In the genomic region with DNA sequence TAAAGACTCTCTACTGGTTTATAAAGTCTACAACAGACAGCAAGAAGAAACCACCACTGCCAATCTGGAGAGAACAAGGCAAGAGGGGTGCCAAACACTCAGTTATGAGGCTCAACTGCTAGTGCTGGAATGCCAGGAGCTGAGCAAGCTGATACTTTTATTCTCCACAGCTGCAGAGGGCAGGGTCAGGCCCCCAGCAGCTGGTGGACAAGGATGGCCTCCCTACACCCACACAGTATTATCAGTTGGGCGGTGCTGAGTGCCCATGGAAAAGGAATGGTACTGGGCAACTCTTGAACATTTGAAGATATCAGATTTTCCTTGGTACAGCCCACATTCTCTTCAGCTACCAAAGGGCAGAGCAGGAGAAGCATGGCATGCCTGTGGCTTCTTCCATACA, we compare ENCODE assay signal across 11 mouse cellular contexts. TPM values are rescaled to one million over a fixed set of nuclear protein-coding genes. Genes with fewer than 3 reads are reported as not detected.
DNase-seq lines count a peak whose midpoint lies in the region; ATAC-seq lines count a peak whose summit lies in the region.
"Had no signal": no experiment of that assay in that cellular context is flagged by ENCODE, and none has a peak within 500 bp of the region (broad histone marks: within the 10 kb centered on the region; RNA-seq: fewer than 3 reads in every experiment).

No protein-coding gene starts in this region.

- H3K27me3 ChIP-seq in kidney, embryonic 16.5 days (ENCODE audit: insufficient read depth, low read length), result no peaks in the 10 kb centered on the region
- H3K27me3 ChIP-seq in midbrain, embryonic 11.5 days (ENCODE audit: control insufficient read depth, insufficient read depth, low read length), result no peaks in the 10 kb centered on the region
- H3K27me3 ChIP-seq: liver, embryonic 12.5 days had no signal

- H3K9me3 ChIP-seq in kidney, embryonic 16.5 days (ENCODE audit: low read length), result no peaks in the 10 kb centered on the region
- no peaks in the 10 kb centered on the region for H3K9me3 ChIP-seq in midbrain, embryonic 11.5 days (ENCODE audit: control insufficient read depth, low read length)
- H3K9me3 ChIP-seq: liver, embryonic 12.5 days had no signal

- no peak overlapping the region for H3K4me3 ChIP-seq in kidney, embryonic 16.5 days (ENCODE audit: low read length)
- no peak overlapping the region for H3K4me3 ChIP-seq in midbrain, embryonic 11.5 days (ENCODE audit: low read depth, low read length)
- H3K4me3 ChIP-seq: erythroblast, embryonic 14.5 days; liver, embryonic 12.5 days had no signal

- no peak for DNase-seq in kidney, postnatal 14 days
- DNase-seq in NIH3T3 (ENCODE audit: low read depth), result peak; percentile 6
- DNase-seq in heart, postnatal 10 days, result peak; percentile 15 to 22
- no peak for DNase-seq in spleen, postnatal 10 days (ENCODE audit: low spot score in 2 of 2)
- DNase-seq in midbrain, embryonic 11.5 days (ENCODE audit: low spot score, missing footprints), result no peak
- DNase-seq: cerebellum, adult 18-20 months; right cerebral cortex, postnatal 25 days had no signal

- no peak overlapping the region for H3K9ac ChIP-seq in kidney, embryonic 16.5 days (replicated peaks; ENCODE audit: low read length)
- H3K9ac ChIP-seq in midbrain, embryonic 11.5 days (ENCODE audit: low read length), result no peak overlapping the region
- H3K9ac ChIP-seq: liver, embryonic 12.5 days had no signal

- H3K4me2 ChIP-seq in kidney, embryonic 16.5 days (replicated peaks; ENCODE audit: low read depth, low read length), result no peak overlapping the region
- no peak overlapping the region for H3K4me2 ChIP-seq in midbrain, embryonic 11.5 days
- H3K4me2 ChIP-seq: liver, embryonic 12.5 days had no signal

- H3K27ac ChIP-seq in kidney, embryonic 16.5 days (ENCODE audit: low read length), result no peak overlapping the region; the same call in 1 of the 2 replicates
- no peak overlapping the region for H3K27ac ChIP-seq in midbrain, embryonic 11.5 days (ENCODE audit: low read depth, low read length)
- H3K27ac ChIP-seq: liver, embryonic 12.5 days had no signal

- H3K36me3 ChIP-seq in kidney, embryonic 16.5 days (ENCODE audit: insufficient read depth, low read length), result 0 out of 2 replicates have a peak, but pooled peaks cover 1% of the 10 kb centered on the region
- H3K36me3 ChIP-seq in midbrain, embryonic 11.5 days (ENCODE audit: control insufficient read depth, insufficient read depth, low read length), result no peaks in the 10 kb centered on the region

- intact Hi-C loops in heart, postnatal 10 days (cut with DNase I), result no loop called here

- 68% methylated on average over 1 of the region's 1 CpGs for WGBS in kidney, embryonic 16.5 days
- WGBS in midbrain, embryonic 11.5 days, result 100% methylated on average over 1 of the region's 1 CpGs

- peak; percentile 81; the same call in 1 of the 2 replicates for ATAC-seq in kidney, embryonic 16.5 days (ENCODE audit: low FRiP score, low TSS enrichment)
- 0 out of 2 replicates have a peak, but pooled peaks have one; percentile 25 for ATAC-seq in erythroid progenitor cell, adult 5-6 weeks (replicated peaks; ENCODE audit: low FRiP score, poor library complexity, severe bottlenecking)
- ATAC-seq in midbrain, embryonic 11.5 days (ENCODE audit: low FRiP score), result no peak
- ATAC-seq: liver, embryonic 12.5 days had no signal

- H3K4me1 ChIP-seq in kidney, embryonic 16.5 days (ENCODE audit: insufficient read depth, low read length), result 0 out of 2 replicates have a peak, but pooled peaks cover 5% of the 10 kb centered on the region
- H3K4me1 ChIP-seq in midbrain, embryonic 11.5 days (ENCODE audit: control insufficient read depth, insufficient read depth, low read length), result no peaks in the 10 kb centered on the region

RNA-seq across cellular contexts. Expression of a gene that starts 17.2 kb away (rescaled TPM):
- 64.5 and 76.4 TPM in 2 replicates for polyA plus RNA-seq in kidney, embryonic 16.5 days (2015; fragmentation: Nextera tagmentation; extraction: Ambion mirVana)
- 52.3 and 55.8 TPM in 2 replicates for total RNA-seq in erythroid progenitor cell, adult 5-6 weeks (2015; ENCODE audit: low replicate concordance)
- 33.1 and 42.1 TPM in 2 replicates for total RNA-seq in erythroid progenitor cell, adult 5-6 weeks (2017; ENCODE audit: low replicate concordance)
- 10 to 100 TPM; 66.2 to 67.4 TPM for total RNA-seq in heart, postnatal 10 days (2021)
- 60.5 and 67.0 TPM in 2 replicates for polyA plus RNA-seq in midbrain, embryonic 11.5 days (2014; fragmentation: Nextera tagmentation; extraction: Ambion mirVana)

RNA-seq across cellular contexts. Expression of a gene that starts 56.9 kb away (rescaled TPM):
- 75.8 and 76.6 TPM in 2 replicates for polyA plus RNA-seq in kidney, embryonic 16.5 days (2015; fragmentation: Nextera tagmentation; extraction: Ambion mirVana)
- 58.4 and 77.1 TPM in 2 replicates for total RNA-seq in erythroid progenitor cell, adult 5-6 weeks (2015; ENCODE audit: low replicate concordance)
- total RNA-seq in erythroid progenitor cell, adult 5-6 weeks (2017; ENCODE audit: low replicate concordance), result 66.0 and 84.6 TPM in 2 replicates
- 10 to 100 TPM; 40.6 to 44.9 TPM for total RNA-seq in heart, postnatal 10 days (2021)
- polyA plus RNA-seq in midbrain, embryonic 11.5 days (2014; fragmentation: Nextera tagmentation; extraction: Ambion mirVana), result 49.2 and 51.4 TPM in 2 replicates

Comparison
In these comparisons a context has a peak if more than half of its experiments do, and no peak if none do; other contexts are left out.
1. DNase-seq: peak in NIH3T3 (single experiment) and heart, postnatal 10 days (2 of 2); none in kidney, postnatal 14 days (single experiment), spleen, postnatal 10 days (0 of 2) and midbrain, embryonic 11.5 days (single experiment).